Mouse (Mus musculus) granulocyte monocyte progenitor cell, adult 5-6 weeks (primary cell): ENCODE results near the gene Ly6g6f. TPM values are rescaled to one million over a fixed set of nuclear protein-coding genes. Genes with fewer than 3 reads are reported as not detected.
"Not testable (repeated sequence)": the region's sequence is repeated elsewhere in the genome, so short reads cannot be mapped to it uniquely, and the experiment has no call there.

Source experiments
- ATAC-seq: replicated peaks from 2 replicates; pipeline ENCODE4 v1.8.0; 2016; ENCODE audit warnings: mild to moderate bottlenecking, moderate TSS enrichment, inconsistent platforms; ENCODE audit not compliant: poor library complexity, severe bottlenecking
- total RNA-seq, 2 experiments: library from RNA; stranded (forward) in 1 of 2; stranded (reverse) in 1 of 2; fragments of 200-712, 200-1000 nt in 1 of 2; fragments of >200 nt in 1 of 2; fragmentation: Nextera tagmentation in 1 of 2; gene quantifications; 2 replicates each; pipeline ENCODE4 v1.2.3; 2014 to 2017

Gene Ly6g6f
- not detected in 2 replicates for total RNA-seq (2014; fragmentation: Nextera tagmentation)
- total RNA-seq (2017) = not detected in 2 replicates

- ATAC-seq = no peak
Measured at GRCm38 (mm10) chr17:35085208-35085865, at the start of gene Ly6g6f. Gene Ly6g6f (minus strand): TSS chr17:35085610.

- peak; percentile 84 for ATAC-seq
Measured at GRCm38 (mm10) chr17:35134801-35135590, 49.6 kb upstream of the Ly6g6f start, which contains the start of gene Bag6. Gene Bag6 (plus strand): TSS chr17:35135178.

- ATAC-seq = no peak
Measured at GRCm38 (mm10) chr17:35133517-35133916, 48.1 kb upstream of the Ly6g6f start.

GRCm38 (mm10) chr17:35132174-35132560 is 46.8 kb upstream of the Ly6g6f start:
- ATAC-seq = no peak

GRCm38 (mm10) chr17:35131500-35132173 is 46.2 kb upstream of the Ly6g6f start, which contains the start of gene Apom:
Gene Apom (minus strand): TSS chr17:35132050.
- no peak for ATAC-seq

GRCm38 (mm10) chr17:35131038-35131437 is 45.6 kb upstream of the Ly6g6f start:
- ATAC-seq = no peak

GRCm38 (mm10) chr17:35128996-35129395 is 43.6 kb upstream of the Ly6g6f start:
- no peak for ATAC-seq

GRCm38 (mm10) chr17:35127017-35127416 is 41.6 kb upstream of the Ly6g6f start:
- peak; percentile 38 for ATAC-seq

GRCm38 (mm10) chr17:35126206-35126611 is 40.8 kb upstream of the Ly6g6f start, which contains the start of gene D17H6S53E:
Gene D17H6S53E (plus strand): TSS chr17:35126373.
- peak; percentile 37 for ATAC-seq

- ATAC-seq = no peak
Measured at GRCm38 (mm10) chr17:35125578-35125977, 40.2 kb upstream of the Ly6g6f start.

GRCm38 (mm10) chr17:35125081-35125480 is 39.7 kb upstream of the Ly6g6f start:
- peak; percentile 32; the same call in 1 of the 2 replicates for ATAC-seq

GRCm38 (mm10) chr17:35124261-35124896 is 39.0 kb upstream of the Ly6g6f start:
- not testable (repeated sequence) for ATAC-seq

- ATAC-seq = not testable (repeated sequence)
Measured at GRCm38 (mm10) chr17:35123287-35123686, 37.9 kb upstream of the Ly6g6f start.

GRCm38 (mm10) chr17:35121871-35122303 is 36.5 kb upstream of the Ly6g6f start, which contains the start of gene Csnk2b:
Gene Csnk2b (minus strand): TSS chr17:35122053.
- peak; percentile 5; the same call in 1 of the 2 replicates for ATAC-seq

GRCm38 (mm10) chr17:35121143-35121799 is 35.9 kb upstream of the Ly6g6f start, which contains the start of gene Gpank1:
Gene Gpank1 (plus strand): TSS chr17:35121455.
- peak; percentile 85 for ATAC-seq

GRCm38 (mm10) chr17:35120745-35121142 is 35.3 kb upstream of the Ly6g6f start:
- no peak for ATAC-seq

GRCm38 (mm10) chr17:35115046-35116019 is 29.9 kb upstream of the Ly6g6f start, which contains the start of gene Ly6g5b:
Gene Ly6g5b (minus strand): TSS chr17:35115428.
- ATAC-seq = peak; percentile 63

GRCm38 (mm10) chr17:35111774-35112173 is 26.4 kb upstream of the Ly6g6f start:
- ATAC-seq = no peak
